Mouse (Mus musculus) layer of hippocampus, postnatal 36 days (tissue): ENCODE measurements around the gene Abl1. TPM values are rescaled to one million over a fixed set of nuclear protein-coding genes. Genes with fewer than 3 reads are reported as not detected.
A peak's percentile ranks its signal among the peaks of the same experiment; 100 is the strongest.

Experiments used
- DNase-seq, 2 experiments: peaks; one replicate each; pipeline ENCODE4 v3.0.0; 2022
- total RNA-seq, 2 experiments: library from RNA; stranded (reverse); gene quantifications; 2 replicates each; pipeline ENCODE4 v1.2.3; 2021

The Abl1 gene
- total RNA-seq, 2 experiments from 2014 or later: 44.8 to 46.3 TPM

DNA sequence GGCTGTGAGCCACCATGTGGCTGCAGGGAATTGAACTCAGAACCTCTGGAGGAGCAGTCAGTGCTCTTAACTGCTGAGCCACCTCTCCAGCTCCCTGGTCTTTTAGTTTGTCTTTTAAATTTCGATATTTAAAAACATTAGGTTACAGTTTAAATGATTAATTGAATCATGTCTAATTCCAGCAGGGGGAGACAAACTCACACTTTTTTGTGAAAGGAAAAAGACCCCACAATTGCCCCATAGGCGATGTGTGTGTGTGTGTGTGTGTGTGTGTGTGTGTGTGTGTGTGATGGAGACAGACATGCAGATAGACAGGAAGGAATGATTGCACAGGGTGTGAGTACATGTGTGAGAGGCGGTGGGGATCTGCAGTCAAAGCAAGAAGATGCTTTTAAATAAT, 100.1 kb downstream of the Abl1 start:
- no peak for DNase-seq

DNA sequence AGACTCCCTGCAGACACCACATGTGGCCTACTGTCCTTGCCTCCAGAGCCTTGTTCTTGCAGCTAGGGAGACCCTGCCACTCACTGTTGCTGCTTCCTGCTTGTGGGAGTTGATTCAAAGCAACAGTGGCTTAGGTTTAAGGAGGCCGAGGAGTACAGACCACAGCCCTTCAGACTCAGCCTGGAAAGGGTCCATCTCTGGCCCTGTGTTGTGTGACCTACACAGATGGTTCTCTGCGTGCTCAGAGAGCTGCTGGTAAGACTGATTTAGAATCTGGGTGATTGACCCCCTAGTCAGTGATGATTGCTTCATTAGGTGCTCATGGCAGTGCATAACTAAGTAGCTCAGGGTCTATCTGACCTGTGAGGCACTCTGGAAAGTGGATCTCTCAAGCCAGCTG, 101.0 kb downstream of the Abl1 start:
- DNase-seq: no peak

DNA sequence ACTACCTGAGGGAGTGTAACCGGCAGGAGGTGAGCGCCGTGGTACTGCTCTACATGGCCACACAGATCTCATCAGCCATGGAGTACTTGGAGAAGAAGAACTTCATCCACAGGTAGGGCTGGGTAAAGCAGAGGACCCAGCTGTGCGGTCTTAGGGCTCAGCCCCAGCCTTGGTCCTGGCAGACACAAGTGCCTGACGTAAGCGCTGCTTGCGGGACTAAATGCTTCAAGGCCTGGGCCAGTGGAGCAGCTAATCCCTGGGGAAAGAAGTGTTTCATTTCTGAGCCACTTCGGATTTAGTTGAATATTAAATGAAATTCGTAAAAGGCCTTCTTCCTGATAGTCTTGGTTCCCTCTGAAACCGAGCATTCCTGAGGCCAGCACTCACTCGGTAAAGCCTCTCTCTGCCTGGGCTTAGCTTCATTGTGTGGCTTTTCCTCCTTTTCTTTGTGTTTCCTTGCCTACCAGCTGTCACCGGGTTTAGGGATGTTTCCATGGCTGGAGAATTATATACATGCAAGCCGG, 102.6 kb downstream of the Abl1 start:
- no peak for DNase-seq

DNA sequence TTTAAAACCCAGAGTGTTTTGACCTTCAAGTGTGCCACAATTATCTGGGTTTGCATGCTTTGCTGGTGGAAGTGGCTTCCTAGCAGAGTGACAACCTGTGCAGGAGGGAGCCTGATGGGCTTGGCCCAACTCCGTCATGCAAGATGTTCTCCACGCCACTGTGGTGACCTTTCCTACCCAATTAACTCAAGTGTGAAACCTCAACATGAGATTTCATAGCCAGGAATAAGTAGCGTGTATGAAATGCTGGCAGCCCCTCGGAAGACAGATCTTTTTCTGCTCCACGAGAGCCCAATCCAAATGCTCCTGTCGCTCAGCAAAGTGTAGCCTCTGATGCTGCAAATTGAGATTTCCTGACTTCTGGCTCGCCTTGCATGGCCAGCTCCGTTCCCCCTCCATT, 103.1 kb downstream of the Abl1 start:
- DNase-seq: no peak

DNA sequence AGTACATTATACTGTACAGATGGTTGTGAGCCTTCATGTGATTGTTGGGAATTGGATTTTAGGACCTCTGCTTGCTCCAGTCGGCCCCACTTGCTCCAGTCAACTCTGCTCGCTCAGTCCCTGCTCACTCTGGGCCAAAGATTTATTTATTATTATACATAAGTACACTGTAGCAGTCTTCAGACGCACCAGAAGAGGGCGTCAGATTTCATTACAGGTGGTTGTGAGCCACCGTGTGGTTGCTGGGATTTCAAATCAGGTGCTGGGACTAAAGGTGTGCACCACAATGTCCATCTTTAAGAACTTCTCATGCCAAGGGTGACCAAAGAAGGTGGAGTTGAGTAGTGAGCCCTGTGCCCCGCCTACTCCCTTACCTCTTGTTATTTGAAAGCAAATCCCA, 104.4 kb downstream of the Abl1 start:
- no peak for DNase-seq

DNA sequence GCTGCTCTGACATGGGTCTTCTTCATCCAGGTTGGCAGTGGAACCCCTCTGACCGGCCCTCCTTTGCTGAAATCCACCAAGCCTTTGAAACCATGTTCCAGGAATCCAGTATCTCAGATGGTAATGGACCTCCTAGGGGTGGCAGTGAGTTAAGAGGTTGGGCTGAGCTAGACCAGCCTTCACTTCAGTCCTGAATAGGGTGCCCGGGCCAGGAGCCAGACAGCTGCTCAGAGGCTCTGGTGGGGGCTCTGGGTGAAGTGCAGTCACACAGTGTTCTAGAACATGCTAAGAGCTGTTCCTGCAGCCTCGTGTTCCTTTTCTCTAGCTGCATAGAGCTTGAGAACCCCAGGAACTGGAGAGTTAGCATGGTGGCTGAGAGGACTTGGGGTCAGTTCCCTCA, 108.8 kb downstream of the Abl1 start:
- no peak for DNase-seq

DNA sequence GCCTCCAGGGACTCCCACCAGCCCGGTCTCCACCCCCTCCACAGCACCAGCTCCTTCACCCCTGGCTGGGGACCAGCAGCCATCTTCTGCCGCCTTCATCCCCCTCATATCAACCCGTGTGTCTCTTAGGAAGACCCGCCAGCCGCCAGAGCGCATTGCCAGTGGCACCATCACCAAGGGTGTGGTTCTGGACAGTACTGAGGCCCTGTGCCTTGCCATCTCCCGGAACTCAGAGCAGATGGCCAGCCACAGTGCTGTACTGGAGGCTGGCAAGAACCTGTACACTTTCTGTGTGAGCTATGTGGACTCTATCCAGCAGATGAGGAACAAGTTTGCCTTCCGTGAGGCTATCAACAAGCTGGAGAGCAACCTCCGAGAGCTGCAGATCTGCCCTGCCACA, 113.2 kb downstream of the Abl1 start:
- DNase-seq: no peak

DNA sequence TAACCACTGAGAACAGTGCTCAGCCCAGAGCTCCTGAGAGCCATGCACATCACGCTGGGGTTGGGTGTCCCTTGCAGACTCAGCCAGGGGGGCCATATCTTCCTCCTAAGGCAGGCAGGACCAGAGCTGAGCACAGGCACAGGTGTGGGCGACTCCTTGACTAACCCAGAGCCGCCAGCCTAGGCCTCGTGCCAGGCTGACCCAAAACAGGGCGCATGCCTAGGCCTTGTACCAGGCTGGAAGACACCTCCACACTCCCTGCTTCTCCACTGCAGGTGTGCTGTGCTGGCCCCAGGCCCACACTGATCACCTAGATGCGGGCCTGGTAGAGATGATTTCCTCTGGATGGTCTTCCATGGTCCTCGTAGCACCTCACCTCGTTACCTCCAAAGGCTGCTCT, 114.6 kb downstream of the Abl1 start:
- no peak for DNase-seq

DNA sequence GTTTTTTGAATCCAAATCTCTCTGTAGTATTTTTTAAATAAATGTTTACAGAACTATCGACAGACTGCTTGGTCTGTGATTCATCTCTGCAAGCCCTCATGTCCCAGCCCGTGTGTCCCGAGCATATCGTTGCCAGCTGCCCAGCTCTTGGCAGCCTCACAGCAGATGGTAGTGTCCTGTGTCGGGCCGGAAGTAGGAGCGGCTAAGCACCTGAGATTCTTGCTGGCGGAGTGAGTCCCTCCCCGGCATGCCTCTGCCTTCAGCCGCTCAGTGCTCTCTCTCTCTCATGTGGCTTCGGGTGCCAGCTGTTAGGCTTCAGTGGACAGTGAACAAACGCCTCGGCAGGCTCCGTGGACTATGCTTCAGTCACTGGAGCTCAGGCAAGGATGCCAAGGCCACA, 115.3 kb downstream of the Abl1 start:
- DNase-seq: no peak

DNA sequence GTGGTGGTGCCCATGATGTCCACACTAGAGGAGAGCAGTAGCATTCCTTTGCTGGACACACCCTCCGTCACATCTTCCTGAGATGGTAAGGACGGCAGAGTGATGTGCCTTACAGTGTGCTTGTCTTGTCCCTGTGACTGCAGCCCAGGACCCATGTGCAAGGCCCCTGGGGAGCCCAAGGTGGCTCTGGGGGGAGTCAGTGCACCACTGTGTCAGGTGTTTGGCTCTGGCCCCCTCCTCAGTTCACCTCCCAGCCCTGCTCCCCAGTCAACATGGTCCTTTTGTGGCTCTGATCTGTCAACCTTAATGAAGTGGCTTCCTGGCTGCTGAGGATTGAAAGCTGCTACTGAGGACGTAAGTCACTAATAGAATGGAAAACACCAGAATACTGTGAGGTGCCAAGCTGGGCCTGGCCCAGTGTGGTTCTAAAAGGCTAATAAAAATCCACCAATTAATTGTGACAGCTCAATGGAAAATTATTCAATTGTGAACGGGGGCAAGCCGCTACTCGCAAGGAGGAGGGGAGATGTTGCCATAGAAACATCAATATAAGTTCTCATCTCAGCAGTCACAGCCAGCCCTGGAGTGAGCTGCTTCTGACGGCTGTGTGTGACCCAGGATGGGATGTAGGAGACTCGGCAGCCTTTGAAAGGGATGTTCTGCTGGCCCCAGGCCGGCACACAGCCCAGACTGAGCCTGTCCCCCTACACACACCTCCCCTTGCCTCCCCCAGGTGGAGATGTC, 118.6 kb downstream of the Abl1 start:
- no peak for DNase-seq

DNA sequence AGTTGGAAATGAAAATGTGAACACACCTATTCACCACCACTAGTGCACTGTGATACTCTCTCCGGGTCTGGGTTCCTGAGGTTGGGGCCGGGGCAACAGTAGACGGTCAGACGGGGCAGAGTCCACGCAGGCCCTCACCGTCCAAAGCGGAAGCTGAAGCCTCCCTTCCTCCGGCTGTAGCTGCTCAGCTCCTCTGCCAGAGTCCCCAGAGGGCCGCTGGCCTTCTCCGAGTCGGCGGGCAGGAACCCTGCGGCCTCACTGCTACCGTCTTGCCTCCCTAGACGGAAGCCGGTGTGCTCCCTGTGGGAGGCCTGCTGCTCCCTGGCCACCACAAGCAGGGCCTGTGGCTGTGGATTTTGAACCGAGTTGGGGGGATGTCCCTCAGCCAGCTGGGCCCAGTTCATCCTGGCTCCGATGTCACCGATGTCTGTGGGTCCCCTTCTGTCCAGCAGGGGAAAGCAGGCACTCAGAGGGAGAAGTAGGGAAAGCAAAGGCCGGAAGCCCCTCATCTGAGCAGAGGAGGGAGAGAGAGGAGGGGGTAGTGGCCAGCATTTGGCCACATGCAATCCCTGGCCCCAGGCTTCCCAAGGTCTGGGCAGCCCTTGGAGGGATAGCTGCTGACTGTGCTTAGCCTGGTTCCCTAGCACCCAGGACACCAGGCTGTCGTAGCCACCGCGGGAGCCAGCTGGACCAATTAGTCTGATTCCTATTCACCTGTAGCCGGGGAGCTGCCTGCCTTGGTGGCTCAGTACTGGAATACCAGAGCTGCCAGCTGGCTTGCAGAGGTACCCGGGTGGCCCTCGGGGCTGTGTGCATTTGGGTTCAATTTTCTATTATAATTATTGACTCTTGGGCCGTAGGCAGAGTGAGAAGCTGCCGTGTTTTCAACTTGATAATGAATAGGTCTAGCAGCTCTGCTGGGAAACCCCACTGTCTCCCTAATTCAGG, 120.5 kb downstream of the Abl1 start:
- DNase-seq: no peak

DNA sequence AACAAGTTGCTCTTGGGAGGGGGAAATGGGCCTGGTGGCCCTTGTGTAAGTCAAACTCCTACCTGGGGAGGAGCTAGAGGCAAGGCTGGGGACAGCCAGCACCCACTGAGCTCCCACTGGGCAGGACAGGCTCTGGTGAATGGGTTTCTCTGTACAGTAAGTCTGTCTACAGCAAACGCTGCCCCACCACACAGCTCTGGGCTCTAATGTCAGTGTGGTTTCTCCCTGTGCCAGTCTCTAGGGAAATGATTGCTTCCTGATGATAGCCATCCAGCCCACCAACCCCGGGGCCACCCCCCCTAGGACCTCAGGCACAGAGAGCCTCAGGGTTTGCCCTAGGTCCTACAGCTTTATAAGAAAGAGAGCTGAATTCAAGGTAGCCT, 121.2 kb downstream of the Abl1 start:
- no peak for DNase-seq

DNA sequence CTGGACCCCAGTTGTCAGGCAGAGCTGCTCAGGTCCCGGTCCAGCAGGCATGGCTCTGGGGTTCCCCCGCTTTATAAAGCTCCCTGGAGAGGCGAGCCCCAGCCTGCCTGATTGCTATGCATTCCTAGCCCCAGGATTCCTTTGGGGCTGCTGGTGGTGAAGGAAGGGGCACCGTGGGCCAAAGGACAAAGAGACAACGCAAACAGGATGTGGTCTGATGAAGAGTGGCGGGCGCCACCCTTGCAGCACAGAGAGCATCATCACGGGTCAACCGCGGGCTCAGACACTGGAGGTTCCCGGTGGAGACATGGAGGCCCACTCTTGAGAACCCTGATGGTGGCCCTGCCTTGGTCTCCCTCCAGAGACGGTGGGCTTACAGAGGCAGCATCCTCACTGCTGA, 122.3 kb downstream of the Abl1 start, which contains the start of gene Qrfp:
TSS of gene Qrfp (minus strand) at position 137 of the 400 bp plus-strand sequence.
- no peak for DNase-seq

DNA sequence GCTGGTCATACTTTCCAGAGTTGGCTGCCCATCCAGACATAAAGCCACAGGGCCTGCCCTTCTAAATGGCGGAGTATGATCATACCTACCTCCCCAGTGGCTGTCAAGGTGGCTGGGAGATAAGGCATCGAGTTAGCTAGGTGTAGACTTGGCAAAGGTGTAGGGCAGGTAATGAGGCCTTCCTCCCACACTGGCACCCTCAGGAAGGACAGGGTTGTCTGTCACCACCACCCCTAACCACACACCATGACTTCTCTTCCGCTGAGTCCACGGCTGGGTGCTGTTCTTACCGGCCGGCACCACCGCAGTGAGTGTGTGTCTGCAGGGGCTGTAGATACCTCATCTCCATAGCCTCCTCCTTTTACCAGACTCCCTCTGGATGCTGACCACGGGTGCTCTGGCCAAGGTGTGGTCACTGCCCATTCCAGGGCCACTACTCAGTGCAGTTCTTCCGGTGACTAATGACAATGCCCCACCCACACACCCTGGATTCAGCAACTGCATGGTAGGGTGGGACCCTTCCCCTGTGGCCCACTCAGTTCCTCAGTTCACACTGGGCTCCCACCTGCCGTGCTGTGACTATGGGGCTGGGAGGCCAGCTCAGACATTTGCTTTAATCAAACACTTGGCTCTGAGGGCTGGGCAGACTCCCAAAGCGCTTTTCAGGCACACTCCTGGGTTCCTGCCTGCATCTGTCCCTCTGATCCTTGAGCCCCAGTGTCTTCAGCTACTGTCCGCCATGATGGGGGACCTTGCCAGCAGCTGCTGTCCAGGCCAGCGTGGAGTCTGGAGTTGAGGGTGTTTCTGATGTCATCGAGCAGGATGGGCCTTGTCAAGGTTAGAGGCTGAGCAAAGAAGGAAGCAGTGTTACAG, 123.1 kb downstream of the Abl1 start:
- DNase-seq: no peak

DNA sequence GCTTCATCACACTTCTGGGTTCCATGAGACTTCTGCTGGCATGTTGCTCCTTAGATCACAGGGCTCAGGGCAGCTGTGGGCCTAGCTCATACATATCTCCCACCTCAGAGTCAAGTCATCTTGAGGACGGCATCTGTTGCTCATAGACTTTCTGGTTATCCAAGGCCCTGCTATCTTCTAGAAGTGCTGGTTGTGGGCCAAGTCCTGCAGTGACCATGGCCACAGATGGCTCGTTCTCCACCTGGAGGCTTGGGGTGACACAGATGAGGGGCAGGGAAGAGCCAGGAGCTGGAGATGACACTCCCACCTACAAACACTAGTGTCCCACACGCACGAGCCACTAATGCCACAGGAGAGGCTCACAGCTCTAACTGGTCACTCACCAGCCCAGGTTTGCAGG, 125.5 kb downstream of the Abl1 start:
- no peak for DNase-seq

DNA sequence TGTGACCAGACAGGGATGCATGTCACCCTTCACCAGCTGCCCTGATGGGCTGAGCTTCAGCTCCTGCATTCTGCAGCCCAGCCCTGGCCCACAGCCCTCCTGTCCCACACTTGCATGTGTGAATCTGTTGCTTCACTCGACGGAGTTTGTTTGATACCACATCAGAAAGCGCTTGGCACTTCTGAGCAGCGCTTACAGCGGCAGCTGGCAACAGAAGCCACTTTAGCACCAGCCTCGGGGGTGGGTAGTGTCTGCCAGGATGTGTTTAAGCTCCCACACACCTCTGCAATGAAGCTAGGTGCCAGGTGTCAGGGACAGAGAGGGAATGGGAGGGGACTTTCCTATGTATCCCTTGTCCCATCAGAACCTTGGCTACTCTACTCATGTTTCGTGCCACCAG, 126.5 kb downstream of the Abl1 start:
- DNase-seq: no peak

DNA sequence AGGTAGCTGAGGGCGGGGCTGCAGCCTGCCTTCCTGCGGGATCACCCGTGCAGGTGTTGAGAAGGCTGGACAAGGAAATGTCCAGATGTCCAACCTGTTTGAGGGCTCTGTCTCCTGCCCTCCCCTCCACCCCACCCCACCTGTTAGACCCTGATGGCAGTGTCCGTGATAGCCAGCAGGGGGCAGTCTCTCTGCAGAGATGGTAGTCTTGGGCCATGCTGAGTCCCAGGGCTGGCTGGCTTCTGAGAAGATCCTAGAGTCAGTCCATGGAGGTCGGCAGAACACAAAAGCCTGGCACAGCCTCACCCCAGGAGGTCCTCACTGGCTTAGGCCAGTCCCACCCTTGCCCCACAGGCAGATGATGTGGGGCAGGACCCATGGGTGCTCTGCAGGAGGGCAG, 127.2 kb downstream of the Abl1 start:
- DNase-seq: no peak

DNA sequence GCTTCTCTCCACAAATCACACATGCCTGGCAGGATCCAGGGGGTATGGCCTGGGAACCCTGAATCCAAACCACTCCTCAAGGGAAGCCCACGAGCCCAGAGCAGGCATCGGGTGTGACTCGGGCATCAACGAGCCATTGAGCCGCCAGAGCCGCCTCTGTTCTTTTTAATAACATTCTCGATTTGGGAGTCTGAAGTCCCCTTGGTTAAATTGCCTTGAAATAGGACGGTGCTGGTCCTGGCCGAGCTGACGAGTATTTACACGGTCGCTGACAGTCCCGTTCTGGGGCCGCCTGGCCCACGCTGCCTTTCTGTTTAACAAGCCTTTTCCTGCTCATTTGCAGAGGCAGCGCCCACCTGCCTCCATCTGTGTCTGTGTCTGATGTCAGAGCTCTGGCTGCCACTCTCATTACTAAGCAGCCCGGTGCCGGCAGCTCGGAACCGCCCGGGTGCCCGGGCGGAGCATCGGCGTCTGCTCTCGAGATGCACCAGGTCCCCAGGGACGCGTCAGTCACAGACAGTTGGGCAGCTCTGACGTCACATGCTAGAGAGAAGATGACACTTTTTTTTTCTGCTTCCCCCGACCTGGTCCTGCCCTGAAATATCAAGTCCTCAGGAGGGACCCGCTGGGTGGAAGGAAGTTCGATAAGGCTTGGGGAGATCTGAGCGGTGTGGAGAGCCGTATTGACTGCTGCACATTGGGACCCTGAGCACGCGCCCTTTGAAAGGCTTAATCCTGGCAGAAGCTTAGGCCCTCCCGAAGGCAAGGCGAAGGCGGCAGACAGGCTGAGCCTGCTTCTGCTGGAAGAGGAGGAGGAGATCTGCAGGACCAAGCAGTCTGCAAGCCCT, 134.6 kb downstream of the Abl1 start:
- peak; percentile 78 to 83 for DNase-seq

DNA sequence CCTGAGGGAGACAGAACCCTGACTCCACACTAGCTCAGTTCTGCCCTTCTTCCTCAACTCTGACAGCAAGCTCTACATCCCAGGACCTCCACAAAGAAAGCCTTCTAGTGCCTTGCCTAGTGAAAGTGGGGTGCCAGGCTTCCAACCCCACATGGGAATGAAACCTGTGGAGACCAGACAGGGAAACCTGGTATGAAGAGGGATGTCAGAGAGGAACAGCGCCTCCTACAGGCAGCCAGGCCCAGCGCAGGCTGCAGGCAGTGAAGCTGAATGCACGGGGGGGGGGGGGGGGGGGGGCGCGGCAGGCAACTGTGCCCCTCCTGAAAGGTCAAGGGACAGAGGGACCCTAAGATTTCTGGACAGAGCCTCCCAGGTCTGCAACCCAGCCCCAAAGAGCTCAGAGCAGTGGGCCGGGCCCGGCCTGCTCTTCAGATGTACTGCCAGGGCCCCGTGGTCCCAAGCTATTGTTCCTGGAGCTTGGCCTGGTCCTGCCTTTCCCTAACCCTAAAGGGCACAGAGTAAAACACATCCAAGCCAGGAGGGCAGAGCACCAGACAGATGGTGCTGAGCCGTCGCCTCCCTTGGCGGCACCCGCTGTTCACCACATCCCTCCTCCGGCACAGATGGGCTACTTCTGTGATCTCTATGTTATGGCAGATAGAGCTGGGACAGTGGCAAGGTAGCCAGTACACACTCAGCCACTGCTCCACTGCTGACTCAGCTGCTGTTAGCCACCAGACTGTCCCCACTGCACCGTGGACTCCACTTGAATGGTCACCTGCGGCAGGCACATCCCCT, 136.0 kb downstream of the Abl1 start:
- DNase-seq: peak in 1 of 2 experiments; percentile 54

DNA sequence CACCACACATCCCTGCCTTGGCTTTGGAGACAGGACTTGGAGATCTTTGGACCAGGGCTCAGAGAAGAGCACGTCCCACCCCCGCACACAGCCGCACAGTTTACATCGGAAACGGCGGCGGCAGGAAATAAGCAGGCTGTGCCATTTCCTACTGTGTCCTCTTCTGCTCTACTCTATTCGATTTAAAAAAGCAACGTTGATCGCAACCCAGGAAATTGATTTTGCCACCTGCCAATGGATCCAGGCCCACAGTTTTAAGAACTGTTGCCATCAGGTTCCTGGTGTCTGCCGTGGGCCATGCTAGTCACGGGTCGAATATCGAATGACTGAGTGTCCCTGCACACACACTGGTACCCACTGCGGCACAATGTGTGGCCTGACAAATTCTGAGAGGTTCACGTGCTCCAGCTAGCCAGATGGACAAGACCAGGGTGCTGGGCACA, 137.3 kb downstream of the Abl1 start:
- no peak for DNase-seq
